Mouse (Mus musculus) E14TG2a.4 (cell line): ENCODE data around the gene Clec18a.

ENCODE experiments used
- CTCF ChIP-seq: conservative IDR thresholded peaks from 2 replicates; pipeline ENCODE4 v1.5.1; 2014; ENCODE audit warnings: low read length
- POU5F1 ChIP-seq: IDR thresholded peaks from 2 replicates; pipeline ENCODE4 v1.6.1; 2014; ENCODE audit warnings: low read length, borderline replicate concordance

DNA sequence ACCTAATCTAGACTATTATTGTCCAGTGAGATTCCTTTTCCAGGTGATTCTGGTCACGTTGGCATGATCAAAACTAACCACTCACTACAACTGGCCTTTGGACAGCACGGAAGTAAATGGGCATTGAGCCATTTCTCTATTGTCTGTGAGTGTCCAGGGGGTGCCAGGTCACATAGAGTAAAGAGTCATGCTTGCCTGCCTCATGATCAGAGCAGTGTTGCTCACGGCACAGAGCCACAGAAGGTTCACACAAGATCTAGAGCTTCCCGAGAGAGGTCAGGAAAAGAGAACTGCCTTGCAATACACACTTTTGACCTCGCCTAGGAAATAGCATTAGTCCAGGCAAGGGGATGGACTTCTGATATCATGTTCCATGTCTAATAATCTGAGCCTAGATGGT lies 12.8 kb downstream of the Clec18a start:
- TF ChIP-seq CTCF, result no peak
- no peak for TF ChIP-seq POU5F1
